Mouse (Mus musculus): ENCODE measurements around the gene Slc4a3.
A peak's percentile ranks its signal among the peaks of the same experiment; 100 is the strongest.

Gene Slc4a3

GRCm38 (mm10) chr1:75521321-75522031, 24.6 kb upstream of the Slc4a3 start, which contains the start of gene Stk11ip:
Stk11ip (plus strand) TSS chr1:75521529.
- DNase-seq (ENCODE audit: low spot score in 2 of 2) = peak; percentile 88 to 93

GRCm38 (mm10) chr1:75524679-75525078, 21.4 kb upstream of the Slc4a3 start:
- DNase-seq (ENCODE audit: low spot score in 2 of 2) = peak in 1 of 2 experiments; percentile 88

GRCm38 (mm10) chr1:75530546-75530945, 15.5 kb upstream of the Slc4a3 start:
- no peak for DNase-seq (ENCODE audit: low spot score in 2 of 2)

- no peak for DNase-seq (ENCODE audit: low spot score in 2 of 2)
These were observed 13.5 kb upstream of the Slc4a3 start for GRCm38 (mm10) chr1:75532280-75533172.

GRCm38 (mm10) chr1:75533325-75534252, 12.5 kb upstream of the Slc4a3 start:
- no peak for DNase-seq (ENCODE audit: low spot score in 2 of 2)

- no peak for DNase-seq (ENCODE audit: low spot score in 2 of 2)
These were observed 8.5 kb upstream of the Slc4a3 start for GRCm38 (mm10) chr1:75537587-75537986.

- DNase-seq (ENCODE audit: low spot score in 2 of 2) = no peak
These were observed 7.4 kb upstream of the Slc4a3 start for GRCm38 (mm10) chr1:75538597-75539190.

- DNase-seq (ENCODE audit: low spot score in 2 of 2) = no peak
These were observed 4.6 kb upstream of the Slc4a3 start for GRCm38 (mm10) chr1:75541496-75541895.

- DNase-seq (ENCODE audit: low spot score in 2 of 2) = no peak
These were observed 1.7 kb upstream of the Slc4a3 start for GRCm38 (mm10) chr1:75544351-75544750.

- DNase-seq (ENCODE audit: low spot score in 2 of 2) = no peak
These were observed 1.3 kb downstream of the Slc4a3 start for GRCm38 (mm10) chr1:75547351-75547750.

GRCm38 (mm10) chr1:75548083-75548482, 2.0 kb downstream of the Slc4a3 start:
- no peak for DNase-seq (ENCODE audit: low spot score in 2 of 2)

GRCm38 (mm10) chr1:75548871-75549270, 2.8 kb downstream of the Slc4a3 start:
- DNase-seq (ENCODE audit: low spot score in 2 of 2) = no peak

- no peak for DNase-seq (ENCODE audit: low spot score in 2 of 2)
These were observed 3.5 kb downstream of the Slc4a3 start for GRCm38 (mm10) chr1:75549289-75550279.

- DNase-seq (ENCODE audit: low spot score in 2 of 2) = no peak
These were observed 4.5 kb downstream of the Slc4a3 start for GRCm38 (mm10) chr1:75550586-75550985.

- DNase-seq (ENCODE audit: low spot score in 2 of 2) = no peak
These were observed 9.6 kb downstream of the Slc4a3 start for GRCm38 (mm10) chr1:75555680-75556079.

- no peak for DNase-seq (ENCODE audit: low spot score in 2 of 2)
These were observed 10.2 kb downstream of the Slc4a3 start for GRCm38 (mm10) chr1:75556143-75556781.

- no peak for DNase-seq (ENCODE audit: low spot score in 2 of 2)
These were observed 11.0 kb downstream of the Slc4a3 start for GRCm38 (mm10) chr1:75557041-75557440.

GRCm38 (mm10) chr1:75558388-75559178, 12.5 kb downstream of the Slc4a3 start:
- no peak for DNase-seq (ENCODE audit: low spot score in 2 of 2)

Measured in natural killer cell, adult 2 months (primary cell).